Mouse (Mus musculus) macrophage (primary cell): ENCODE measurements around the gene Fbxo11. TPM values are rescaled to one million over a fixed set of nuclear protein-coding genes. Genes with fewer than 3 reads are reported as not detected.

Source experiments
- H3K27ac ChIP-seq: fragments of 350-480 bp; formaldehyde crosslinking; 2 replicates; pipeline ENCODE4 v1.9.0; 2021
- H3K36me3 ChIP-seq: fragments of 350-480 bp; formaldehyde crosslinking; 2 replicates; pipeline ENCODE4 v1.9.0; 2021; ENCODE audit errors: inconsistent target
- H3K4me3 ChIP-seq: fragments of 350-480 bp; formaldehyde crosslinking; 2 replicates; pipeline ENCODE4 v1.9.0; 2021; ENCODE audit errors: inconsistent target
- H3K79me2 ChIP-seq: fragments of 350-480 bp; formaldehyde crosslinking; 2 replicates; pipeline ENCODE4 v1.9.0; 2021; ENCODE audit errors: inconsistent target
- WGBS: methylation state at CpG from one replicate; pipeline ENCODE4 v1.1.7; 2026; ENCODE audit warnings: inconsistent platforms; ENCODE audit not compliant: missing documents; 5-methylcytosine and 5-hydroxymethylcytosine counted together
- polyA plus RNA-seq: library from polyadenylated mRNA; stranded (reverse); fragments of 250-400 nt; gene quantifications from 3 replicates; pipeline ENCODE4 v1.2.4, GENCODE M21; 2018; ENCODE audit warnings: inconsistent platforms

Fbxo11 gene
- polyA plus RNA-seq, 1 experiment from 2014 or later, result 64.4 TPM

- Histone ChIP-seq H3K27ac (no peak overlapping the region), H3K79me2 (no peaks in the 10 kb centered on the region), H3K4me3 (no peak overlapping the region), H3K36me3 (no peaks in the 10 kb centered on the region)
- 98% methylated on average over 11 of the region's 12 CpGs for WGBS
Observed at GRCm38 (mm10) chr17:88094327-88094726, 29.2 kb upstream of the Fbxo11 start.

- Histone ChIP-seq H3K27ac (no peak overlapping the region), H3K4me3 (no peak overlapping the region)
Observed at GRCm38 (mm10) chr17:88093798-88094197, 28.7 kb upstream of the Fbxo11 start.

DNA sequence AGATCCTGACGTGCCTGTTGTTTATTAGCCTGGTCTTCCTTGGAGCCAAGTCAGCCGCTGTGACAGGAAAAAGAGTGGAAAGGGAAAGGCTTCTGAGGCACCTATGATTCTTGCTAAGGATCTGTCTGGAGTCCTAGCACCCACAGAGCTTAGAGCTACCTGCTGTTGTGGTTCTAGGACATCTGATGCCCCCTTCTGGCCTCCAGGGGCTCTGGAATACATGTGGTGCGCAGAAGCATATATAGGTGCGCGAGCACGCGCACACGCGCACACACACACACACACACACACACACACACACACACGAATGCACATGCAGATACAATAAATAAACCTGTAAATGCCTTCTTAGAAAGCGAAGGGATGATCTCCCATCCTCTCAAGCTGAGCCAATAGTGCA, 20.9 kb upstream of the Fbxo11 start:
- H3K36me3 ChIP-seq, result no peaks in the 10 kb centered on the region
- 93% methylated on average over 9 of the region's 11 CpGs for WGBS
- no peaks in the 10 kb centered on the region for H3K79me2 ChIP-seq
- H3K4me3 ChIP-seq, result no peak overlapping the region
- H3K27ac ChIP-seq, result no peak overlapping the region

More at GRCm38 (mm10) chr17:88093798-88094197, 28.7 kb upstream of the Fbxo11 start:
- Histone ChIP-seq H3K79me2 (no peaks in the 10 kb centered on the region), H3K36me3 (no peaks in the 10 kb centered on the region)
- WGBS, result 98% methylated on average over 9 of the region's 10 CpGs

DNA sequence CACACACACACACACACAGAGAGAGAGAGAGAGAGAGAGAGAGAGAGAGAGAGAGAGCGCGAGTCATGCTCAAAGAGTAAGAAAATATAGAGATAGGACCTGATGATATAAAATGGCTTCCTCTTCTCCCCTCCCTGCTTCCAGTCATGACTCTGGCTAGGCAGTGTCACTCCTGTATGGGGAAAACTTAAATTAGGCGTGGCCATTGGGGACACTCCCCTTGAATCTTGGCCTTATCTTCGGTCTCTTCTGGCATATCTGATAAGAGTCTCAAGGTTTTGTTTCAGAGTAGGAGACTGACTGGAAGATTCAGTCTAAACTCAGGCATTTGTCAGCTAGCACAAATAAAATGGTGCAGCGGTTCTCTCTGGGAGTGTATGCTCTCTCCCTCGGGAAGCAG, 16.4 kb upstream of the Fbxo11 start:
- WGBS, result 90% methylated on average over 4 of the region's 6 CpGs
- no peak overlapping the region for H3K27ac ChIP-seq
- no peaks in the 10 kb centered on the region for H3K36me3 ChIP-seq
- H3K4me3 ChIP-seq, result no peak overlapping the region
- H3K79me2 ChIP-seq, result no peaks in the 10 kb centered on the region

GRCm38 (mm10) chr17:88079771-88080170, 14.7 kb upstream of the Fbxo11 start:
- no peak overlapping the region for H3K4me3 ChIP-seq
- no peak overlapping the region for H3K27ac ChIP-seq
- no peaks in the 10 kb centered on the region for H3K79me2 ChIP-seq
- 94% methylated on average over 8 of the region's 8 CpGs for WGBS
- no peaks in the 10 kb centered on the region for H3K36me3 ChIP-seq

- Histone ChIP-seq H3K4me3 (no peak overlapping the region), H3K36me3 (no peaks in the 10 kb centered on the region), H3K27ac (no peak overlapping the region), H3K79me2 (peaks cover 4% of the 10 kb centered on the region; the same call in 1 of the 2 replicates)
- 79% methylated on average over 7 of the region's 7 CpGs for WGBS
Observed at GRCm38 (mm10) chr17:88072047-88072446, 7.0 kb upstream of the Fbxo11 start.

GRCm38 (mm10) chr17:88068024-88068719, 3.1 kb upstream of the Fbxo11 start:
- Histone ChIP-seq H3K79me2 (peaks cover 18% of the 10 kb centered on the region), H3K27ac (no peak overlapping the region), H3K36me3 (no peaks in the 10 kb centered on the region), H3K4me3 (no peak overlapping the region)
- WGBS, result 92% methylated on average over 7 of the region's 7 CpGs

DNA sequence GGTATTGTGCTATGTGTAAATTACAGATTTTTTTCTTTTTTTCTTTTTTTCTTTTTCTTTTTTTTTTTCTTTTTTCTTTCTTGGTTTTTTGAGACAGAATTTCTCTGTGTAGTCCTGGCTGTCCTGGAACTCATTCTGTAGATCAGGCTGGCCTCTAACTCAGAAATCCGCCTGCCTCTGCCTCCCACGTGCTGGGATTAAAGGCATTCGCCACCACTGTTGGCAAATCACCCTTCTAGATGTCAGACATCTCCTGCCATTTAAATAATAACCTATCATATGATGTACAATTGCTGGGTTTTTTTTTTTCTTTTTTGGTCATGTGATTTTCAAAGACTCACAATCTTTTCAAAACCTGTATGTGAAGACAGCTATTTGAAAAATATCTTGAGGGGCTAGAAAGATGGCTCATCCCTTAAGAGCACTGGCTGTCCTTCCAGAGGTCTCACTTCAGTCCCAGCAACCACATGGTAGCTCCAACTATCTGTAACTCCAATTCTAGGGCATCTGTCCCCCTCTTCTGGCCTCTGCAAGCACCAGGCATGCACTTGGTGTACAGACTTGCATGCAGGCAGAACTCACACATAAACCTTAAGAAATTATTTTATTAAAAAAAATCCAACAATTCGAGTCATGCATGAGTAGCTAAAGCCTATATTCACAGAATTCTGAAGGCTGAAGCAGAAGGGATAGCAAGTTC, 2.3 kb upstream of the Fbxo11 start:
- peaks cover 26% of the 10 kb centered on the region for H3K79me2 ChIP-seq
- 88% methylated on average over 4 of the region's 4 CpGs for WGBS
- no peaks in the 10 kb centered on the region for H3K36me3 ChIP-seq
- H3K27ac ChIP-seq, result no peak overlapping the region
- peak overlapping the region; percentile 58 for H3K4me3 ChIP-seq

DNA sequence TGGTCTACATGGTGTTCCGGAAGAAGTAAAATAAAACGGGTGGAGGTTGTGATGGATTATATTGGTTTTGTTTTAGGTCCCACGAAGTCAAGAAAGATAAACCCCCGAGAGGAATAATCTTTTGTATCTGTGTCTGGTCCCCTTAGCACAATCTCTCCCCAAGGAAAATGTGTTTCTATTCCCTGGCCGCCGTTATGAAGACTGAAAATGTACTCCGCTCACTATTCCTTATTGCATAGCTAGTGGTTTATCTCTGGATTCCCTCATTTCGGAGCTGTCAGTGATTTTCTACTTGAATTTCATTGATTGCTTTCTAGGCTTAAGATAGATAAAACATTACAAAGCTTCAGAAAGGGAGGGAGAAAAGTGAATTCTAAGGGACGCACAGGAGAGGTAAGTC, 1.7 kb upstream of the Fbxo11 start:
- peaks cover 32% of the 10 kb centered on the region for H3K79me2 ChIP-seq
- H3K27ac ChIP-seq, result peak overlapping the region; percentile 76
- H3K4me3 ChIP-seq, result peak overlapping the region; percentile 58
- 26% methylated on average over 8 of the region's 9 CpGs for WGBS
- no peaks in the 10 kb centered on the region for H3K36me3 ChIP-seq

DNA sequence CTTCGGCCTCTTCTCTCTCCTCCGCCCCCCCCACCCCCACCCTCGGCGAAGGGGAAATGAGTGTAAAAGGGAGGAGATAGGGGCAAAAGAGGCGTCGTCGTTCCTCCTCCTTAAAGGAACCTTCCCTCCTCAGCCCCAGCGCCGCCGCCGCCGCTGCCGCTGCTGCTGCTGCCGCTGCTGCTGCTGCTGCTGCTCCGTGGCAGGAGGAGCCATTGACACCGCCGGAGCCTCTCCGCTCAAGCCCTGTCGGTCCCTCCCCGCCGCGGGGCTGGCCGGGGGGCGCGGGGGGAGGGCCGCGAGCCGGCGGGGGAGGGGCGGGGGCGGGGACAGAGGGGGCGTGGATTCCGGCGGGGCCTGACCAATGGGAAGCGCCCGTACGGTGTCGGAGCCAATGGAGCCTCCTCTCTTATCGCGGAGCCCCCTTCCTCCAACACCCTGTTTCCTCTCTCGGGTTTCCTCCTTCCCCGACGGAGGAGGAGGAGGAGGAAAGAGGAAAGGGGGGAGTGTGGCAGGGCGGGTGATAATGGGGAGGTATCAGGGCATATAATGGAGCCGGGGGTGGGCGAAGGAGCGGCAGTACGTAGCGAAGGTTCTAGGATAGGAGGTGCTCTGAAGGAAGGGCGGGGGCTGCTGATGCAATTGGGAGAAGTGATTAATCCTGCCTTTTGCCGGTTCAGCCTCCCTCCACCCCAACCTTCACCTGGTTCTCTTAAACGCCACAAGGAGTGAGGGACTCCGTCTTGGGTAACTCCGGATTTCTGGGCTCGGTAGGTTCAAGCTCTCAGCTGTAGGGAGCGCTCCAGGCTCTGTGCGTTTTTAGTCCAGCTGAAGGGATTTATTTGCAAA, 933 bp upstream of the Fbxo11 start:
- under 1% methylated on average over 32 of the region's 57 CpGs for WGBS
- peaks cover 39% of the 10 kb centered on the region for H3K79me2 ChIP-seq
- H3K4me3 ChIP-seq, result peak overlapping the region; percentile 58
- H3K27ac ChIP-seq, result peak overlapping the region; percentile 76
- H3K36me3 ChIP-seq, result no peaks in the 10 kb centered on the region

DNA sequence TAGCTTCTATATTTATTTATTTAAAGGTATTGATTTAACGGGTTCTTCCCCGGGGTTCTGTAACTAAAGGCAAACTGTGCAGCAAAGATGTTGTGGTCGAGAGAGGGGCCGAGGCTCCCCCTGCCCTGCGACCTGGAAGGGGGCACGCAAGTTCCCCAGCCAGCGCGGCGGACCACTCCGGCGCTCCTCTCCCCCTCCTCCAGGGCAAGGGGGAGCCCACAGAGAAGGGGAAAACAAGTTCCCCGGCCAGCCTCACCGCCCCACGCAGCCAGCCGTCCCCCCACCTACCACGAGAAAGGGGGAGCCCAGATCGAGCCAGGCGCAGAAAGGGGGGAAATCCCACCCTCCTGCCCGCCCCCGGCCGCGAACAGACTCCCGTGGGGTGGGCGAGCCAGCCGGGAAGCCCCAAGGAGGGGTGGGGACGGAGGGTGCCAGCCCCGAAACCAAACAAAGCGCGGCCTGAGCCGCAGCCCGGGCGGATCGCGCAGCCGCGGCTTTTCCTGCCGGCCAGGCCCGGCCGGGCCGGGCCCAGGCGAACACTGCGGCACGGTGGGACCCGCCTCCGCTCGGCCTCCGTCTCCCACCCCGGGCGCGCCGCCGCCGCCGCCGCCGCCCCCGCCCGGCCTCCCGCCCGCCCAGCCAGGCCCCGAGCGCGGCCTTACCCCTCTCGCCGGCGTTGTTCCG, 602 bp downstream of the Fbxo11 start:
- Histone ChIP-seq H3K4me3 (peak overlapping the region; percentile 75), H3K36me3 (no peaks in the 10 kb centered on the region), H3K79me2 (peaks cover 55% of the 10 kb centered on the region), H3K27ac (peak overlapping the region; percentile 65)
- WGBS, result 1% methylated on average over 41 of the region's 67 CpGs

DNA sequence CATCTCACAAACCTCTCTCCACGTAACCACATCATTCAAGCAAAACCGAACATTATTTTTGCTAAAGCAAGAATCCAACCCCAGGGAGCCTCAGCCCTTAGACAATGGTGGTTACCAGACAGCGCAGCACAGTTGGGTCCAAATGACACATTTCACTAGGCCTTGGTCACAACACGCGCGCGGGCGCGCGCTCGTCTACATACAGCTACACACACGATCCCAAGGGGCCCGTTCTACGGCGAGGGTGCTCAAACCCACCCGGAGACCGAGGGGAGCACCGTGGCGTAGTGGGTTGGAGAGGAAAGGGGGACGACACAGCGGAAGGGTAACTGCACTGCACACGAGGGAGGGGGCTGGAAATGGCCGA, 1.1 kb downstream of the Fbxo11 start:
- Histone ChIP-seq H3K27ac (peak overlapping the region; percentile 65), H3K4me3 (peak overlapping the region; percentile 75), H3K36me3 (no peaks in the 10 kb centered on the region), H3K79me2 (peaks cover 60% of the 10 kb centered on the region)
- WGBS, result 0% methylated on average over 23 of the region's 23 CpGs

- Histone ChIP-seq H3K79me2 (peaks cover 69% of the 10 kb centered on the region), H3K4me3 (peak overlapping the region; percentile 75), H3K27ac (peak overlapping the region; percentile 65), H3K36me3 (no peaks in the 10 kb centered on the region)
- 32% methylated on average over 8 of the region's 8 CpGs for WGBS
Observed at GRCm38 (mm10) chr17:88062860-88063580, 2.1 kb downstream of the Fbxo11 start.

- 66% methylated on average over 3 of the region's 3 CpGs for WGBS
- H3K4me3 ChIP-seq, result no peak overlapping the region
- no peaks in the 10 kb centered on the region for H3K36me3 ChIP-seq
- H3K79me2 ChIP-seq, result peaks cover 77% of the 10 kb centered on the region
- H3K27ac ChIP-seq, result no peak overlapping the region
Observed at GRCm38 (mm10) chr17:88061942-88062341, 3.1 kb downstream of the Fbxo11 start.
